Mouse (Mus musculus): ENCODE data around the gene Cyp2c67.
"Not testable (repeated sequence)": the region's sequence is repeated elsewhere in the genome, so short reads cannot be mapped to it uniquely, and the experiment has no call there.

Gene Cyp2c67

GRCm38 (mm10) chr19:39648938-39649337 is at the start of gene Cyp2c67:
TSS of gene Cyp2c67 (minus strand) at chr19:39649051.
- no peak for DNase-seq

DNA sequence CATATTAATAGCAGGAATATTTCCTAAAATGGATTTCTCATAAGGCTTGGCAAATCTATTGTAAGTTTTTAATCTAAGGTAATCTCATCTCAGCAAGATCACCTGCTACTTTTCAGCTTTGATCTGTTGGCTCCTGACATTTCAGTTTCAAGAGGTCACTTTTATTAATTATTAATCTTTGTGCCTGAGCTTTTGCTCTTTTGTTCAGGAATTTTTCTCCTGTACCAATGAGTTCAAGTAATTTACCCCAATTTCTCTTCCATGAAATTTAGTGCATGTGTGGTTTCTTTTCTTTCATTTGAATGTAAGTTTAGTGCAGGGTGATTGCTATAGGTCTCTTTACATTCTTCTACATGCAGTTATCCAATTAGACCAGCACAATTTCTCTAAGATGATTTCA is 16.8 kb upstream of the Cyp2c67 start:
- DNase-seq: not testable (repeated sequence)

DNA sequence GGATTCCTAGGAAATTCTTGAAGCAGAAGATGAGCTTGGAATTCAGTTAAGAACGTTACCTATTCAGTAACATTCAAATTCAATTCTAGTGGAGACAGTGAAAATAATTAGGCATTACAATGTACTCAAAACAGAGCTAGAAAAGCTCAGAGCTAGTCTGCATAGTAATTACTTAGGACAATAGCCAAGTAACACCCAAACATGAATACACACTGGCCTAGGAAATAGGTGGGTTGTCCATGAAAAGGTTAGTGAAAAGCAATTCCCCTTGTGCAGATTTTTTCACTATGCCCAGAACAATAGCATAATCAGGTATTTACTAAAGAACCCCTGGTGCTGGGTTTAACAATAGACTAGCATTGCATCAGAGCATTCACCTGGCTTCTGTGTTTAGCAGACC is 3.5 kb upstream of the Cyp2c67 start:
- no peak for DNase-seq

- DNase-seq: no peak
Measured at GRCm38 (mm10) chr19:39647519-39647918, 1.3 kb downstream of the Cyp2c67 start.

DNA sequence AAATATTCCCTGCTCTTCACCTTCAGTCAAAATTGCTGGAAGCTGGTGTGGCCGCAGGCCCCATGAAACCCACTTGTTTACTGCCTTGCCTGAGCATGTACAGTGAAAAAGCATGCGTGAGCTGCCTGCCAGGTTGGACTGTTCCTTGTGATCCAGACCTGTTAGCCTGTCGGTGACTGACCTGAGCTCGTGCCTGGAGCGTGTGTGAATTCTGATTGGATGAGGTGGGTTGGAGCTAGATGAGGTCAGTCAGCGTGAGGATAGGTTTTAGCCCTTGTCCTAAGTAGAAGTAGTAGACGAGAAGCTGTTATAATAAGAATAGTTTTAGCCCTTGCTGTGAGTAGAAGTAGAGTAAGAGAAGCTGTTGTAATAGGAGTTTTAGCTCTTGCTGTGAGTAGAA is 4.3 kb downstream of the Cyp2c67 start:
- not testable (repeated sequence) for DNase-seq

All from liver (tissue).